ENCODE assay signal across 31 mouse cellular contexts in the genomic region with DNA sequence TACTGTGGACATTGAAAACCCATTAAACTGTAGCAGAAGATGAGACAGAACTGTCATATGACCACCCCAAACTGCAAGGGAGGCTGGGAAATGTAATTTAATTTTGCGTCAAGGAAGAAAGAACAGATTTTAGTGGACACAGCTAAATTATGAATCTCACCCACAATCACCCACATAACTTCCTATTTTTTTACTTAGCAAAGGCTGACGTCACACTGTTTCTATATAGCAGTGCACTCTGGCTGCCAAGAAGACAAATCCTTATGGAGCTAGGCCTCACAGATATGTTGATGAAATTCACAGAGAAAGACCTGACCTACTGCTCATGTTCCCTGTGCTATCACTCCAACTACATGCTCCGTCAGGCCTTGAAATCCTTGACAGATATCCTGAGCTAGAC.
"Had no signal": no experiment of that assay in that cellular context is flagged by ENCODE, and none has a peak within 500 bp of the region (broad histone marks: within the 10 kb centered on the region; RNA-seq: fewer than 3 reads in every experiment).

No protein-coding gene starts in this region.

- ATAC-seq: liver, embryonic 12.5 days; liver, postnatal 0 days; lung, postnatal 0 days; midbrain, embryonic 13.5 days; midbrain, embryonic 15.5 days; midbrain, embryonic 16.5 days had no signal

- H3K9ac ChIP-seq: limb, embryonic 12.5 days; limb, embryonic 13.5 days; limb, embryonic 15.5 days; liver, embryonic 12.5 days; liver, embryonic 13.5 days; liver, embryonic 14.5 days; liver, embryonic 15.5 days; liver, postnatal 0 days; lung, embryonic 14.5 days; lung, embryonic 15.5 days; midbrain, embryonic 12.5 days; midbrain, embryonic 13.5 days; midbrain, embryonic 15.5 days had no signal

- H3K4me3 ChIP-seq: left cerebral cortex, adult 2 months; limb, embryonic 10.5 days; limb, embryonic 12.5 days; limb, embryonic 13.5 days; limb, embryonic 15.5 days; liver, embryonic 12.5 days; liver, embryonic 13.5 days; liver, embryonic 15.5 days; lung, embryonic 15.5 days; megakaryocyte, embryonic 14.5 days; midbrain, embryonic 10.5 days; midbrain, embryonic 12.5 days; midbrain, embryonic 13.5 days; midbrain, embryonic 15.5 days; myocyte had no signal

- H3K4me1 ChIP-seq: liver, embryonic 12.5 days; liver, embryonic 13.5 days; liver, embryonic 15.5 days; lung, embryonic 15.5 days; megakaryocyte, embryonic 14.5 days had no signal

- DNase-seq: liver; liver, embryonic 13.5 days; liver, postnatal 0 days; lung, adult 18-20 months; lung, adult 2 months; lung, embryonic 14.5 days; lung, postnatal 10 days; lung, postnatal 14 days; lung, postnatal 36 days; lung, postnatal 4 days; midbrain, embryonic 14.5 days had no signal

- H3K9me3 ChIP-seq: limb, embryonic 10.5 days; limb, embryonic 12.5 days; limb, embryonic 13.5 days; limb, embryonic 15.5 days; liver, embryonic 12.5 days; liver, embryonic 13.5 days; liver, embryonic 15.5 days; lung, embryonic 15.5 days; midbrain, embryonic 10.5 days; midbrain, embryonic 12.5 days; midbrain, embryonic 13.5 days; midbrain, embryonic 15.5 days had no signal

- H3K36me3 ChIP-seq: limb, embryonic 10.5 days; limb, embryonic 12.5 days; limb, embryonic 13.5 days; limb, embryonic 15.5 days; liver, embryonic 12.5 days; liver, embryonic 13.5 days; liver, embryonic 15.5 days; lung, embryonic 15.5 days; midbrain, embryonic 10.5 days; midbrain, embryonic 12.5 days; midbrain, embryonic 13.5 days; midbrain, embryonic 15.5 days had no signal

- H3K4me2 ChIP-seq: limb, embryonic 12.5 days; limb, embryonic 13.5 days; limb, embryonic 15.5 days; liver, embryonic 11.5 days; liver, embryonic 12.5 days; liver, embryonic 13.5 days; liver, embryonic 15.5 days; lung, embryonic 14.5 days; lung, embryonic 15.5 days; midbrain, embryonic 11.5 days; midbrain, embryonic 12.5 days; midbrain, embryonic 13.5 days; midbrain, embryonic 15.5 days had no signal

- H3K27me3 ChIP-seq: limb, embryonic 12.5 days; limb, embryonic 13.5 days; limb, embryonic 15.5 days; liver, embryonic 12.5 days; liver, embryonic 13.5 days; liver, embryonic 15.5 days; lung, embryonic 15.5 days; megakaryocyte, embryonic 14.5 days; midbrain, embryonic 12.5 days; midbrain, embryonic 13.5 days; midbrain, embryonic 15.5 days had no signal

- H3K27ac ChIP-seq: left cerebral cortex, adult 2 months; limb, embryonic 10.5 days; limb, embryonic 12.5 days; limb, embryonic 13.5 days; limb, embryonic 15.5 days; liver, embryonic 12.5 days; liver, embryonic 13.5 days; liver, embryonic 14.5 days; liver, embryonic 15.5 days; lung, embryonic 15.5 days; macrophage; midbrain, embryonic 10.5 days; midbrain, embryonic 12.5 days; midbrain, embryonic 13.5 days; midbrain, embryonic 15.5 days had no signal
